Mouse (Mus musculus): ENCODE results near the gene Ngfr. TPM values are rescaled to one million over a fixed set of nuclear protein-coding genes. Genes with fewer than 3 reads are reported as not detected.

The Ngfr gene
- polyA plus RNA-seq, 1 experiment from 2014 or later = 33.0 TPM

DNA sequence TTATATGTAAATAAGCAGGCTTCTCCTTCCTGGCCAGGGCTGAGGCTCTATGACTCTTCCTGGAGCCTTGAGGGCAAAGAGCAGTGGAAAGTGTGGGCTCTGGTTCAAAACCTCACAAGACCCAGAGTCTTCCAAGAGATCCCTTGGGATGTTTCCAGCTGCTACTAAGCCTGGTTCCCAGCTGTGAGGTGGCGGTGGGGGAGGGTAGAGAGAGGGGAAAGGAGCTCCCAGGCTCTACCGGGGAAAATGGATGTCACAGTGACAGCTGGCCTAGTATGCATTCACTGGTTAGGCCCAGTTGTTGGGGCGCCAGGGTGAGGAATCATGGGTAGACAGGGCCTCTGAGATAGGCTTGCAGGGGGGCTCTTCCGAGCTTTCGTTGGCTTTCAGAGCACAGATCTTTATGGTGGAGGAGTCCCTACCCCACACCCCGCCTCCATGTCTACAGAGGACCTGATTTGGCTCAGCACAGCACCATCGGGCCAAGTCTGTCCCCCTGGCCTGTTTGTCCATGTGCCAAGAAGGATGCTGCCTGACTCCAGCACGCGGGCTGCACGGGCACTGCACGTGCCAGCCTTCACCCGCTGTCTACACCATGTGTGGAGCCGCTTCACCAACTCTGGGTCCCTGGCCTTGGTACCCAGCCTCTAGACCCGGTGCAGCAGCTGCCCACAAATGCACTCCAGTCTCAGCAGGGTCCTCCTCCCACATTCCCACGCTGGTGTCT is 49.0 kb downstream of the Ngfr start:
- ATAC-seq (ENCODE audit: insufficient number of reproducible peaks, insufficient read depth, low FRiP score, low TSS enrichment) = no peak
- H3K9ac ChIP-seq = no peak overlapping the region
- no peak overlapping the region for H3K4me3 ChIP-seq
- peak overlapping the region; percentile 13; the same call in 1 of the 2 replicates for H3K27ac ChIP-seq
- peaks cover 38% of the 10 kb centered on the region for H3K4me1 ChIP-seq
- WGBS = 71% methylated on average over 15 of the region's 15 CpGs
- no peaks in the 10 kb centered on the region; the same call in 1 of the 2 replicates for H3K27me3 ChIP-seq
- no peak overlapping the region for H3K4me2 ChIP-seq (replicated peaks)
- no peaks in the 10 kb centered on the region for H3K36me3 ChIP-seq
- H3K9me3 ChIP-seq = no peaks in the 10 kb centered on the region

DNA sequence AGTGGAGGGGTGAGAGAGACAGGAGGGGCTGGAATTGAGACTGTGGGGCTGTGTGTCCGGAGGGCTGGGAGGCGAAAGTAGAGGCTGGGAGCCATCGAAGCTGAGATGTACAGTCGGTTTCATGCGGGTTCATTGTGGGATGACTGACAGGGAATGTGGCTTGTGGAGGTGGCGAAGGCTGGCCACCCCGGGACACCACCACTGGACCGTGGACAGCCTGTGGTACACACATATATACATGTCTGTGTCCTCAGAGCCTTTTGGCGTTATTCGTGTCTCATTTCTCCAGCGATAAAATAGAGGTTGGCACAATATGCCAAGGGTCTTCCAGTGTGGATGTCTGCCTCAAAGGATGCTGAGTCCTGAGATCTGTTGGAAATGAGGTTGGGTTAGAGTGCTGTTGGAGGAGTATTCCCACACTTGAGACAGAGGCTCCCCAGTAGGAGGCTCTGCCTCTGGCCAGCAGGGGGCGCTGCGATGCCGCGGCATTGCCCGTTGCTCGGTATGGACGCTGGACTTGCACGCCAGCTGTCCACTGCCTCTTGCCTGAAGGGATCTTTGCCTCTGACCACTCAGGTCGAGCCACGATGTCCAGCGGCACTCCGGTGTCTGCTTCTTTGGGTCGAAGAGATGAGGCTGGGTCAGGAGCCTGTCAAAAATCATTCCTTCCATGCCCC is 53.9 kb downstream of the Ngfr start:
- peak; percentile 49; the same call in 1 of the 2 replicates for ATAC-seq (ENCODE audit: insufficient number of reproducible peaks, insufficient read depth, low FRiP score, low TSS enrichment)
- 22% methylated on average over 24 of the region's 24 CpGs for WGBS
- H3K4me2 ChIP-seq (replicated peaks) = peak overlapping the region; percentile 44
- no peak overlapping the region for H3K9ac ChIP-seq
- peaks cover 11% of the 10 kb centered on the region; the same call in 1 of the 2 replicates for H3K4me1 ChIP-seq
- no peaks in the 10 kb centered on the region; the same call in 1 of the 2 replicates for H3K27me3 ChIP-seq
- no peak overlapping the region for H3K27ac ChIP-seq
- no peaks in the 10 kb centered on the region for H3K9me3 ChIP-seq
- H3K36me3 ChIP-seq = no peaks in the 10 kb centered on the region
- 0 out of 2 replicates have a peak overlapping the region, but pooled peaks have one; percentile 14 for H3K4me3 ChIP-seq

DNA sequence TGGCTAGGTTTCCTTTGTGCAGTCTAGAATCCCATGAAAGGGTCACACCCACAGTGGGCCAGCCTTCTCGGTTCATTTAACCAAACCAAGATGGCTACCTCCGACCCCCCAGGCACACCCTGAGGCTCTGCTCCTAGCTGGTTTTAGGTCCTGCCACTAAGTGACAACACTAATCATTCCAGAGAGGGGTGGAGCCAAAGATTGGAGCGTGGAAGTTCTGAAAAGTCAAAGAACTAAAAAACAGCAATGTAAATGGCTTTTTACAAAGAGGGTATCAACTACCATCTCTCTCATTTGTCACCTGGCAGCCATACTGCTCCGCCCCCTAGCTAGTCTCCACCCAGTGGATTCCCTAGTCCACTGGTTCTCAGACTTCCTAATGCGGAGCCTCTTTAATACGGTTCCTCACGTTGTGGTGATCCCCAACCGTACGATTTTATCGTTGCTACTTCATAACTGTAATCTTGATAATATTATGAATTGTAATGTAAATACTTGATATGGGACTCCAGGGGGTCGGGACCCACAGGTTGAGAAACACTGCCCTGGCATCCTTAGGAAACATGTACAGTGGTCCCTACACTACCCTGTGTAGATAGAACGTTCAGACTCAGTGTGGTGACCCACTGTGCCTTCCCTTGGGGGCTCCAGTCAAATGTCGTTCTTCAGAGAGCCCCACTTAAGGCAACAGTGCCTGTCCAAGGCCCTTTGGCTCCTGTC is 55.0 kb downstream of the Ngfr start:
- Histone ChIP-seq H3K4me1 (0 out of 2 replicates have a peak, but pooled peaks cover 7% of the 10 kb centered on the region), H3K4me3 (no peak overlapping the region), H3K9me3 (no peaks in the 10 kb centered on the region), H3K27me3 (no peaks in the 10 kb centered on the region), H3K9ac (no peak overlapping the region), H3K27ac (no peak overlapping the region), H3K36me3 (no peaks in the 10 kb centered on the region), H3K4me2 (replicated peaks) (no peak overlapping the region)
- no peak for ATAC-seq (ENCODE audit: insufficient number of reproducible peaks, insufficient read depth, low FRiP score, low TSS enrichment)
- WGBS = 68% methylated on average over 13 of the region's 13 CpGs

DNA sequence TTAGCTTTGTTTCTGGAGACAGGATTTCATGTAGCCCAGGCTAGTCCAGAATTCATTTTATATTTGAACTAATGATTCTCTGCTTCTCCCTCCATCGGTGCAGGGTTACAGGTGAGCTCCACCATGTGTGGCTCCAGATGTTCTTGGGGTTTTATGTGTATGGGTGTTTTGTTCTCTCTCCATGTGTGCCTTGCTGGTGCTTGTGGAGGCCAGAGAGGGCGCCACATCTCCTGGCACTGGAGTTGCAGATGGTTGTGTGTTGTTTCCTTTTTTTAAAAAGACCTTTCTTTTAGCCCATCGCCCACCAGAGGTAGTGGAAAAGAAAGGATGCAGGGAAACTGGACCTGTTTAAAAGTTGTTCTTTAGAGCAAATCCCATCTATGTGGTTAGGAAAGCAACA is 59.3 kb downstream of the Ngfr start:
- WGBS = 76% methylated on average over 3 of the region's 3 CpGs
- ATAC-seq (ENCODE audit: insufficient number of reproducible peaks, insufficient read depth, low FRiP score, low TSS enrichment) = no peak

DNA sequence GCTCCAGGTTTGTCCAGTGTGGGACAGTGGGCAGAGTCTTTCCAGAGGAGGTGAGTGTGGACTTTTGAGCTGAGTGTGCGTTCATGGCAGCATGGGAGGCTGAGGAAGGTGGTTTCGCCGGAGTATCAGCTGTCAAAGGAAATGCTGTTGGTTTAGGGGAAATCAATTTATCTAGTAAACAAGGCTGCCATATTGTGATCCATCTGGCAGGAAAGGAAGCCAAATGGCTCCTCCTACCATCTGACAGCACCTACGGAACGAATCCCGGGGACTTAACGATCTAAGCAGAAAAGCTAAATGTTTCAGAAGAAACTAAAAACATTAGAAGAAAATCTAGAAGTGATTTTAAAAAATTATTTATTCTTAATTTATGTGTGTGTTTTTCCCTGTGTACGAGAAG is 60.2 kb downstream of the Ngfr start:
- 83% methylated on average over 8 of the region's 8 CpGs for WGBS
- no peak overlapping the region for H3K9ac ChIP-seq
- ATAC-seq (ENCODE audit: insufficient number of reproducible peaks, insufficient read depth, low FRiP score, low TSS enrichment) = no peak

More for the DNA sequence above, 59.3 kb downstream of the Ngfr start:
- no peaks in the 10 kb centered on the region for H3K27me3 ChIP-seq
- no peak overlapping the region for H3K4me3 ChIP-seq
- H3K27ac ChIP-seq = no peak overlapping the region
- peaks cover 6% of the 10 kb centered on the region; the same call in 1 of the 2 replicates for H3K4me1 ChIP-seq
- no peak overlapping the region for H3K9ac ChIP-seq
- H3K9me3 ChIP-seq = no peaks in the 10 kb centered on the region
- H3K36me3 ChIP-seq = no peaks in the 10 kb centered on the region
- no peak overlapping the region for H3K4me2 ChIP-seq (replicated peaks)

DNA sequence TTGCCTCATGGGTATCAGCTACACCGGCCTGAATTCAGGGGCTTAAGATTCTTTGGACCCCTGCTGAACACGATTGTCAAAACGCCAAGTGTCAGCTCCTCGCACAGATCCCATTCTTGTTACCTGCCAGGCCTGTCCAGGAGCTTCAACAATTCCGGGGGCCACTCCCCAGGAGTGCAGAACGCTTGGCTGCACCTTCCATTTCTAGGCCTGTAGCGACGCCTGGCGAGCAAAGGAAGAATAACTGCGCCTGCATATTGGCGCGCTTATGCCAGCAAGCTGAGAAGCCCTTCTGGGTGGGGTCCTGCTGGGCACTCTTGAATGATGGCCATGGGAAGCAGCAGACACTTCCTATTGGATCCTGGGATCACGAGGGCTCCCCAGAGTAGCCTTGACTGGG is 66.0 kb downstream of the Ngfr start:
- H3K9ac ChIP-seq = no peak overlapping the region
- no peaks in the 10 kb centered on the region for H3K27me3 ChIP-seq
- WGBS = 2% methylated on average over 13 of the region's 13 CpGs
- no peaks in the 10 kb centered on the region for H3K9me3 ChIP-seq
- peak; percentile 23; the same call in 1 of the 2 replicates for ATAC-seq (ENCODE audit: insufficient number of reproducible peaks, insufficient read depth, low FRiP score, low TSS enrichment)
- no peak overlapping the region for H3K27ac ChIP-seq
- peak overlapping the region; percentile 9; the same call in 1 of the 2 replicates for H3K4me3 ChIP-seq
- no peaks in the 10 kb centered on the region for H3K36me3 ChIP-seq
- peaks cover 29% of the 10 kb centered on the region for H3K4me1 ChIP-seq
- peak overlapping the region; percentile 37 for H3K4me2 ChIP-seq (replicated peaks)

More for the DNA sequence above, 60.2 kb downstream of the Ngfr start:
- Histone ChIP-seq H3K4me1 (peaks cover 6% of the 10 kb centered on the region; the same call in 1 of the 2 replicates), H3K4me3 (no peak overlapping the region), H3K36me3 (no peaks in the 10 kb centered on the region), H3K27ac (no peak overlapping the region), H3K9me3 (no peaks in the 10 kb centered on the region), H3K4me2 (replicated peaks) (no peak overlapping the region), H3K27me3 (no peaks in the 10 kb centered on the region)

DNA sequence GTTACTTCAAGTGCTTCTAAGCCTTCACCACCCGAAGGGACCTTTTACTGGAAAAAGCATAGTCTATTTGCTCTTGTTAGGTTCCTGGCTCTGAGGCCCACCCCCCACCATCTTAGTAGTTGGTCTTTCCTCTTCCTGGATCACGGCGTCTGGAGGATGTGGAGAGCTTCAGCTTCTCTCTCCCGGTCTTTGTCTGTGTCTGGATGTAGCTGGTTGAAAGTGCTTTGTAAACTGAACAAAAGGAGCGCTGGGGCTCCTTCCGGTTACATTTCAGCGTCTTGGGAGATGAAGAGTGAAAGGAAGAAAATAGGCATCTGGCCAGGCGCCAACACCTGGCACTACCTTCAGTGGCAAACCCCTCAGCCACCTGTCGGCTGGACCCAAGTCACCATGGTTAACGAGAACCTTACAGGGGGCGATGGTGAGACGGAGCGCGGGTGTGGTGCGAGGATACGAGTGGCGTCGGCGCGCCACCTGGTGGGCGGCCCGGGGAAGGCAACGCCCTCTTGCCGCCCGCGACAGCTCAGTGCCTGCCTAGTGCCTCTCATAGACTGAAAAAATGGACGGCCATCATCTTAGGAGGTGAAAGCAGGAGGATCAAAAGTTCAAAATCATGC is 67.0 kb downstream of the Ngfr start:
- Histone ChIP-seq H3K9ac (no peak overlapping the region), H3K4me3 (peak overlapping the region; percentile 14; the same call in 1 of the 2 replicates), H3K27ac (no peak overlapping the region), H3K4me2 (replicated peaks) (peak overlapping the region; percentile 41), H3K36me3 (no peaks in the 10 kb centered on the region), H3K27me3 (0 out of 2 replicates have a peak, but pooled peaks cover 2% of the 10 kb centered on the region), H3K9me3 (no peaks in the 10 kb centered on the region), H3K4me1 (peaks cover 38% of the 10 kb centered on the region)
- whole genome bisulfite sequencing = 7% methylated on average over 27 of the region's 27 CpGs
- ATAC-seq (ENCODE audit: insufficient number of reproducible peaks, insufficient read depth, low FRiP score, low TSS enrichment) = peak; percentile 19

DNA sequence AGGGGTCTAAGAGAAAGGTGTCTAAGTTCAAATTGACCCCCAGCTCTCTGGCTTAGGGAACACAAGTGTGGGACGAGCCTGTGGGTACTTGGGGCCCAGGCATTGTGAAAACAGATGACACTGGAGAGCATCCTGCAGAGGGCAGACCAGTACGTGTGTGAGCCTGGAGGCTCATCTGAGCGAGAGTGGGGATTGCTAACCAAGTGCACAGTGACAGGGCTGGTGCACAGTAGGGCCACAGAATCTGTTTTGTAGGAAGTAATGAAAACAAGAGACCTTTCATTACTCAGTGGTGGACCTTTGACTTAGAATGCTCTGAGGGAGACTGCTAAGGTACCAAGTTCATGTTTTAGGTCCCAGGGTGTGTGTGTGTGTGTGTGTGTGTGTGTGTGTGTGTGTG is 67.5 kb downstream of the Ngfr start:
- H3K4me3 ChIP-seq = no peak overlapping the region
- WGBS = 45% methylated on average over 3 of the region's 3 CpGs

DNA sequence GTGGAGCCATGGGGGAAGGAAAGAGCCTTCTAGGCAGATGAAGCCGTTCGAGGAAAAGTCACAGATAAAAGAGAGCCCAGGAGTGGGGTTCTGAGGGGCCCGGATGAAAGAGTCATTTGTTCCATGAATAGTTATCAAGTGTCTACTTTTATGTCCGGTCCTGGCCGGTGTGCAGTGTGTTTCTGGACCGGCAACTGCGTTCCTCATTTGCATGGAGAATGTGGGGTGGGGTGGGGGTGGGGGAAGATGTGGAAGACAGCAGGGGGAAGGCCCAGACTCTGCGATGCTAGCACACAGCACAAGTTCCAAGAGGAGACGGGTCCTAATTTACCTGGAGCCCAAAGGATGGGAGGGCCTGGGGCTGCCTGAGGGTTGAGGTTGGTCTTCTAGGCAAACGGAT is 68.2 kb downstream of the Ngfr start:
- 56% methylated on average over 10 of the region's 10 CpGs for WGBS
- Histone ChIP-seq H3K9ac (no peak overlapping the region), H3K36me3 (no peaks in the 10 kb centered on the region), H3K27ac (no peak overlapping the region), H3K4me3 (no peak overlapping the region), H3K4me1 (peaks cover 38% of the 10 kb centered on the region), H3K4me2 (replicated peaks) (no peak overlapping the region), H3K9me3 (no peaks in the 10 kb centered on the region), H3K27me3 (peaks cover 12% of the 10 kb centered on the region)
- ATAC-seq (ENCODE audit: insufficient number of reproducible peaks, insufficient read depth, low FRiP score, low TSS enrichment) = no peak

More for the DNA sequence above, 67.5 kb downstream of the Ngfr start:
- Histone ChIP-seq H3K9me3 (no peaks in the 10 kb centered on the region), H3K27me3 (peaks cover 7% of the 10 kb centered on the region; the same call in 1 of the 2 replicates), H3K4me2 (replicated peaks) (no peak overlapping the region), H3K4me1 (peaks cover 38% of the 10 kb centered on the region), H3K36me3 (no peaks in the 10 kb centered on the region), H3K27ac (no peak overlapping the region), H3K9ac (no peak overlapping the region)
- ATAC-seq (ENCODE audit: insufficient number of reproducible peaks, insufficient read depth, low FRiP score, low TSS enrichment) = no peak
